Mouse (Mus musculus) thymus, adult 2 months (tissue): ENCODE results near the gene Dner. TPM values are rescaled to one million over a fixed set of nuclear protein-coding genes. Genes with fewer than 3 reads are reported as not detected.

Experiments
- DNase-seq: peaks from one replicate; pipeline ENCODE4 v3.0.0; 2021
- H3K27ac ChIP-seq: fragments of 200-500 bp; 2 replicates; pipeline ENCODE4 v1.5.1; 2012; ENCODE audit warnings: low read length, control low read depth; ENCODE audit not compliant: control insufficient read depth, insufficient read depth
- H3K27me3 ChIP-seq: fragments of 200-500 bp; 2 replicates; pipeline ENCODE4 v1.6.1; 2012; ENCODE audit warnings: mild to moderate bottlenecking, low read length, moderate library complexity, mixed read lengths; ENCODE audit not compliant: control insufficient read depth, insufficient read depth
- H3K36me3 ChIP-seq: fragments of 200-500 bp; 2 replicates; pipeline ENCODE4 v1.6.1; 2012; ENCODE audit warnings: mild to moderate bottlenecking, low read length, moderate library complexity; ENCODE audit not compliant: control insufficient read depth, insufficient read depth
- H3K4me1 ChIP-seq: fragments of 200-500 bp; replicated peaks from 2 replicates; pipeline ENCODE4 v1.6.1; 2012; ENCODE audit warnings: low read length; ENCODE audit not compliant: control insufficient read depth, insufficient read depth
- H3K4me3 ChIP-seq: fragments of 200-500 bp; 2 replicates; pipeline ENCODE4 v1.5.1; 2012; ENCODE audit warnings: mild to moderate bottlenecking, low read length, control low read depth, moderate library complexity; ENCODE audit not compliant: control insufficient read depth, insufficient read depth
- CTCF ChIP-seq: fragments of 200-500 bp; IDR thresholded peaks from 2 replicates; pipeline ENCODE4 v1.5.1; 2012; ENCODE audit warnings: mild to moderate bottlenecking, control low read depth, low read length, moderate library complexity, borderline replicate concordance; ENCODE audit not compliant: control insufficient read depth, poor library complexity, insufficient read depth; ENCODE audit errors: extremely low read depth
- POLR2A ChIP-seq: fragments of 200-500 bp; IDR thresholded peaks from 2 replicates; pipeline ENCODE4 v1.6.1; 2012; ENCODE audit warnings: mild to moderate bottlenecking, low read length, control low read depth, moderate library complexity; ENCODE audit not compliant: control insufficient read depth, poor library complexity, insufficient read depth; ENCODE audit errors: extremely low read depth
- WGBS: fragments of 180-500 bp; shearing (Covaris S2); methylation state at CpG from one replicate; pipeline ENCODE4 v1.1.7; 2018; 5-methylcytosine and 5-hydroxymethylcytosine counted together
- polyA plus RNA-seq: library from polyadenylated mRNA; depleted of rRNA; stranded (reverse); fragments of >200 nt; gene quantifications from 2 replicates; pipeline ENCODE4 v1.2.3, GENCODE M21; 2012

The Dner gene
- polyA plus RNA-seq, 1 experiment: 0.22 TPM

DNA sequence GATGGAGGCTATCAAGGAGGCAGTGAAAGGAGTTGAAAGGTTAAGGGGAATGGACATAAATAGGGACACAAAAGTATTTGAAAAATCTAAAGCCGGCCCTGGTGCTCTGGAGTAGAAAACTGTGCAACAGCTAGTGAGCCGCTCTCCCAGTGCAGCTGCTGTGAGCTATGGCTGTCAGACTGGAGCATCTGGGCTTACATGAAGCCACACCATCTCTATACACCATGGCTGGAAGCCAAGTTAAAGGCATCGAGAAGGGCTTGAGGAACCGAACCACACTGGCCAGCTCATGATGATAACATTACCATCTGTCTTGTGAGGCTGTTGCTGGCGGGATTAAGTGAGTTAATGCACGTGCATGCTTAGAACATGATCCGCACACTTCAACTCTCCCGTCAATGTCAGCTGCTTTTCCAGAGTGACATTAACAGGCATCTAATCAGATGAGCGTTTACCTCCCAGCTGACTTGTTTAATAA is 278.2 kb downstream of the Dner start:
- H3K4me3 ChIP-seq: no peak overlapping the region
- no peak for TF ChIP-seq CTCF
- no peak for TF ChIP-seq POLR2A
- 90% methylated on average over 9 of the region's 9 CpGs for WGBS
- no peaks in the 10 kb centered on the region for H3K27me3 ChIP-seq
- H3K36me3 ChIP-seq: no peaks in the 10 kb centered on the region
- H3K27ac ChIP-seq: no peak overlapping the region
- no peaks in the 10 kb centered on the region for H3K4me1 ChIP-seq
- no peak for DNase-seq

DNA sequence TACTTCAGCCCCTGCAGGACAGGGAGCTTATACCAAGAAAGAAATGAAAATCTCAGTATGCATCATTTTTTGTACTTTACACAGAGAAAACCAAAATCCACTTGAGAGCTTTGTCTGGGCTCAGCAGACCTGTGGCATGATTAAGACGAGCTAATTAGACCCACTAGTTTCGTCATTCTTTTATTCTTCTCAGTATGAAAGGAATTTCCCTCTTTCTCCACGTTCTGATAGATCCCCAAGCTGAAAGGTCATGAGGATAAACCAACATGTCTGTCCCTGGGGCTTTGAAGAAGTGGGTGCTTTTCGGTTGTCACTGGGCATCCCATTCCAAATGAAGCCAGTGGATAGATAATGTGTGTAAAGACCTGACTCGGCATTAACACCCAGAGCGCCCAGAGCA is 278.7 kb downstream of the Dner start:
- Histone ChIP-seq H3K27ac (no peak overlapping the region), H3K4me1 (no peaks in the 10 kb centered on the region), H3K4me3 (no peak overlapping the region), H3K27me3 (no peaks in the 10 kb centered on the region), H3K36me3 (no peaks in the 10 kb centered on the region)
- TF ChIP-seq POLR2A: no peak
- no peak for TF ChIP-seq CTCF
- DNase-seq: no peak
- 90% methylated on average over 6 of the region's 6 CpGs for WGBS

GRCm38 (mm10) chr1:84414464-84414863 is 281.6 kb downstream of the Dner start:
- no peak overlapping the region for H3K4me3 ChIP-seq
- H3K27ac ChIP-seq: no peak overlapping the region
- 94% methylated on average over 3 of the region's 3 CpGs for WGBS
- no peaks in the 10 kb centered on the region for H3K4me1 ChIP-seq
- DNase-seq: no peak
- no peaks in the 10 kb centered on the region for H3K27me3 ChIP-seq
- TF ChIP-seq POLR2A (no peak), CTCF (no peak)
- no peaks in the 10 kb centered on the region for H3K36me3 ChIP-seq

GRCm38 (mm10) chr1:84409514-84409913 is 286.5 kb downstream of the Dner start:
- H3K27me3 ChIP-seq: no peaks in the 10 kb centered on the region
- 85% methylated on average over 2 of the region's 2 CpGs for WGBS
- no peak overlapping the region for H3K4me3 ChIP-seq
- TF ChIP-seq POLR2A (no peak), CTCF (no peak)
- no peak for DNase-seq
- no peaks in the 10 kb centered on the region for H3K4me1 ChIP-seq
- no peaks in the 10 kb centered on the region for H3K36me3 ChIP-seq
- H3K27ac ChIP-seq: no peak overlapping the region

- DNase-seq: no peak
- no peak for TF ChIP-seq CTCF
- no peak for TF ChIP-seq POLR2A
- Histone ChIP-seq H3K4me3 (no peak overlapping the region), H3K4me1 (no peaks in the 10 kb centered on the region), H3K27me3 (no peaks in the 10 kb centered on the region), H3K27ac (no peak overlapping the region), H3K36me3 (no peaks in the 10 kb centered on the region)
- 88% methylated on average over 2 of the region's 2 CpGs for WGBS
Observed at GRCm38 (mm10) chr1:84408873-84409272, 287.1 kb downstream of the Dner start.

DNA sequence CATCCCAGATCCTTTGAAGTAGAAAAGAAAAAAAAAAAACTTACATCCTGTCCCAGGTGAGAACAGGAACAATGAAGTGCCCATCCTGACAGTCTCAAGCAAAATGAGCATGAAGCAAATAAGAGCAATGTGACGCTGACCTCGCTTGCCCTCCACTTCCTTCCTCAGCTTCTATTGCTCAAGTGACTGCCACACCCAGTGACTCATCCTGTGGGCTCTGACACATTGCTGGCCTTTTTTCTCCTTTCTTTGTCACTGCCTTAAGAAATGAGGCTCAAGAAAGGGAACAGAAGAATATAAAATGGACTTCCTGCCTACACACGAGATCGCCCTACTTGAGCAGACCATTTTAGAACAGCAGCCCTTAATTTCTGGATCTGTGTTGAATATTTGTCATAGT is 289.1 kb downstream of the Dner start:
- DNase-seq: no peak
- no peaks in the 10 kb centered on the region for H3K4me1 ChIP-seq
- no peak overlapping the region for H3K27ac ChIP-seq
- H3K4me3 ChIP-seq: no peak overlapping the region
- H3K27me3 ChIP-seq: no peaks in the 10 kb centered on the region
- TF ChIP-seq POLR2A (no peak), CTCF (no peak)
- H3K36me3 ChIP-seq: no peaks in the 10 kb centered on the region
- 16% methylated on average over 4 of the region's 4 CpGs for WGBS

- WGBS: 91% methylated on average over 5 of the region's 5 CpGs
- Histone ChIP-seq H3K27ac (no peak overlapping the region), H3K27me3 (no peaks in the 10 kb centered on the region), H3K36me3 (no peaks in the 10 kb centered on the region), H3K4me3 (no peak overlapping the region), H3K4me1 (no peaks in the 10 kb centered on the region)
- TF ChIP-seq POLR2A (no peak), CTCF (no peak)
- no peak for DNase-seq
Observed at GRCm38 (mm10) chr1:84405551-84406290, 290.3 kb downstream of the Dner start.
